Mouse (Mus musculus) embryonic facial prominence, embryonic 14.5 days (tissue): Measurements from ENCODE around the gene Kank3. TPM values are rescaled to one million over a fixed set of nuclear protein-coding genes. Genes with fewer than 3 reads are reported as not detected.
"Not testable (repeated sequence)": the region's sequence is repeated elsewhere in the genome, so short reads cannot be mapped to it uniquely, and the experiment has no call there.

Experiments
- ATAC-seq: fragments of 200-750 bp; cut with Nextera tagmentation; 2 replicates; pipeline ENCODE4 v1.8.0; 2017; ENCODE audit warnings: low read depth, moderate number of reproducible peaks, moderate TSS enrichment
- DNase-seq: peaks from one replicate; pipeline ENCODE4 v3.0.0-alpha.2; 2015; ENCODE audit warnings: low spot score
- H3K27ac ChIP-seq: fragments of 300-500 bp; sonication (generic); replicated peaks from 2 replicates; pipeline ENCODE4 v1.5.1; 2014; ENCODE audit warnings: low read depth, mild to moderate bottlenecking, low read length, moderate library complexity
- H3K27me3 ChIP-seq: fragments of 300-500 bp; sonication (generic); replicated peaks from 2 replicates; pipeline ENCODE4 v1.6.1; 2014; ENCODE audit warnings: low read length; ENCODE audit not compliant: control insufficient read depth, insufficient read depth
- H3K36me3 ChIP-seq: fragments of 300-500 bp; sonication (generic); 2 replicates; pipeline ENCODE4 v1.6.1; 2014; ENCODE audit warnings: low read length, mixed read lengths; ENCODE audit not compliant: control insufficient read depth, insufficient read depth
- H3K4me1 ChIP-seq: fragments of 300-500 bp; sonication (generic); 2 replicates; pipeline ENCODE4 v1.6.1; 2014; ENCODE audit warnings: antibody characterized with exemption, low read length; ENCODE audit not compliant: control insufficient read depth, insufficient read depth
- H3K4me2 ChIP-seq: fragments of 300-500 bp; sonication (generic); 2 replicates; pipeline ENCODE4 v1.6.1; 2014; ENCODE audit warnings: low read depth, mild to moderate bottlenecking, low read length, moderate library complexity, mixed read lengths
- H3K4me3 ChIP-seq: fragments of 300-500 bp; sonication (generic); 2 replicates; pipeline ENCODE4 v1.5.1; 2014; ENCODE audit warnings: low read depth, mild to moderate bottlenecking, low read length
- H3K9ac ChIP-seq: fragments of 300-500 bp; sonication (generic); 2 replicates; pipeline ENCODE4 v1.6.1; 2014; ENCODE audit warnings: low read depth, mild to moderate bottlenecking, low read length, moderate library complexity, mixed read lengths
- H3K9me3 ChIP-seq: fragments of 300-500 bp; sonication (generic); 2 replicates; pipeline ENCODE4 v1.6.1; 2016; ENCODE audit warnings: low read length; ENCODE audit not compliant: control insufficient read depth
- WGBS: fragments of 180-500 bp; shearing (Covaris S2); extraction: QIAGEN DNeasy Blood & Tissue Kit; methylation state at CpG from one replicate; pipeline ENCODE4 v1.1.7; 2014; 5-methylcytosine and 5-hydroxymethylcytosine counted together
- polyA plus RNA-seq: library from polyadenylated mRNA; unstranded; fragments of >200 nt; fragmentation: Nextera tagmentation; extraction: Ambion mirVana; gene quantifications from 2 replicates; pipeline ENCODE4 v1.2.1, GENCODE M21; 2014

Gene Kank3
- polyA plus RNA-seq, 1 experiment from 2014 or later, result 38.7 TPM

GRCm38 (mm10) chr17:33824997-33825330 lies 14.6 kb downstream of the Kank3 start:
- not testable (repeated sequence) for ATAC-seq, DNase-seq, H3K9me3 ChIP-seq, H3K27me3 ChIP-seq
- peaks cover 15% of the 10 kb centered on the region for H3K4me1 ChIP-seq
- peak overlapping the region; percentile 68 for H3K4me3 ChIP-seq
- peaks cover 56% of the 10 kb centered on the region for H3K36me3 ChIP-seq
- H3K4me2 ChIP-seq, result peak overlapping the region; percentile 57
- WGBS, result 7% methylated on average over 6 of the region's 6 CpGs
- peak overlapping the region; percentile 95 for H3K27ac ChIP-seq
- peak overlapping the region; percentile 88 for H3K9ac ChIP-seq

- H3K4me1 ChIP-seq, result peaks cover 15% of the 10 kb centered on the region
- 0 out of 2 replicates have a peak overlapping the region, but pooled peaks have one; percentile 95 for H3K27ac ChIP-seq
- H3K36me3 ChIP-seq, result peaks cover 56% of the 10 kb centered on the region
- DNase-seq, result no peak
- WGBS, result 85% methylated on average over 8 of the region's 8 CpGs
- peak overlapping the region; percentile 57 for H3K4me2 ChIP-seq
- H3K9ac ChIP-seq, result peak overlapping the region; percentile 88; the same call in 1 of the 2 replicates
- H3K9me3 ChIP-seq, result no peaks in the 10 kb centered on the region
- H3K27me3 ChIP-seq, result no peaks in the 10 kb centered on the region
- peak overlapping the region; percentile 68 for H3K4me3 ChIP-seq
- ATAC-seq, result no peak
These were observed 15.1 kb downstream of the Kank3 start for GRCm38 (mm10) chr17:33825462-33825861.

DNA sequence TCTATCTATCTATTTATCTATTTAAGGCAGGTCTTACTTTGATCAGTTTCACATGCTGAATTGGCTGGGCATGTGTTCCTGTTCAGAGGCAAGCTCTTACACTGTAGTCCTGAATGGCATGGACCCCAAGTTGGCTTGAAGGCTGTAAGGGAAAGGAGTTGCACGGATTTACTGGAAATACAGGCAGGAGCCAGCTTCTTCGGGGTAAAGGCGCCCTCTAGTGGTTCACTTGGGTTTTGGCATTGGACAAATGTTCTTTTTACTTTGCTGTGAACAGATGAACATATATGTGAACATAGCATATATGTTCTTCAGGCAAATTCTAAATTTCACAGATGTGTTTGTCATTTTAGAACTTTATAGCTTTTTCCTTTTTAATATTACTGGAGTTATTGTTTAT lies 16.5 kb downstream of the Kank3 start:
- H3K4me2 ChIP-seq, result no peak overlapping the region
- no peak for ATAC-seq
- peak; percentile 85 for DNase-seq
- H3K27me3 ChIP-seq, result no peaks in the 10 kb centered on the region
- H3K4me1 ChIP-seq, result peaks cover 15% of the 10 kb centered on the region
- no peaks in the 10 kb centered on the region for H3K9me3 ChIP-seq
- H3K27ac ChIP-seq, result no peak overlapping the region
- 1% methylated on average over 3 of the region's 3 CpGs for WGBS
- H3K36me3 ChIP-seq, result peaks cover 56% of the 10 kb centered on the region
- no peak overlapping the region for H3K4me3 ChIP-seq
- no peak overlapping the region for H3K9ac ChIP-seq

GRCm38 (mm10) chr17:33828892-33829291 lies 18.6 kb downstream of the Kank3 start:
- 55% methylated on average over 2 of the region's 2 CpGs for WGBS
- H3K9me3 ChIP-seq, result no peaks in the 10 kb centered on the region
- H3K4me3 ChIP-seq, result no peak overlapping the region
- DNase-seq (peak; percentile 58), ATAC-seq (no peak)
- H3K4me1 ChIP-seq, result peaks cover 7% of the 10 kb centered on the region
- H3K27ac ChIP-seq, result no peak overlapping the region
- H3K9ac ChIP-seq, result no peak overlapping the region
- peaks cover 60% of the 10 kb centered on the region for H3K36me3 ChIP-seq
- H3K27me3 ChIP-seq, result no peaks in the 10 kb centered on the region
- no peak overlapping the region for H3K4me2 ChIP-seq

DNA sequence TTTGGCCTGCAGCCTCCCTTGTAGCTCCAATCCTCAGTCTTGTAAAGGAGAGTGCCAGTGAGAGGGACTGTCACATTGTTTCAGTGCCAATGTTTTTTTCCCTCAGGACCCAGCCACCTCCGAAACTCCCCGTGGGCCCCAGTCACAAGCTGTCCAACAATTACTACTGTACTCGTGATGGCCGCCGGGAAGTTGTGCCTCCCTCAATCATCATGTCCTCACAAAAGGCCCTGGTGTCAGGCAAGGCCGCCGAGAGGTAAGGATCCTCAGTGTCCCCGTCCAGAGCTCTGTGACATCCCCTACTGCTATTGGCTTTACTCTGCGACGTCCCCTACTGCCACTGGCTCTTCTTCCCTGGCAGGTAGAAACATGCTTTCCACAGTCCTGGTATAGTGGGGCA lies 19.2 kb downstream of the Kank3 start:
- Histone ChIP-seq H3K36me3 (peaks cover 67% of the 10 kb centered on the region), H3K27me3 (no peaks in the 10 kb centered on the region), H3K9ac (no peak overlapping the region), H3K27ac (no peak overlapping the region), H3K9me3 (no peaks in the 10 kb centered on the region), H3K4me3 (no peak overlapping the region), H3K4me2 (no peak overlapping the region), H3K4me1 (peaks cover 7% of the 10 kb centered on the region)
- no peak for DNase-seq
- ATAC-seq, result no peak
- WGBS, result 85% methylated on average over 10 of the region's 10 CpGs

DNA sequence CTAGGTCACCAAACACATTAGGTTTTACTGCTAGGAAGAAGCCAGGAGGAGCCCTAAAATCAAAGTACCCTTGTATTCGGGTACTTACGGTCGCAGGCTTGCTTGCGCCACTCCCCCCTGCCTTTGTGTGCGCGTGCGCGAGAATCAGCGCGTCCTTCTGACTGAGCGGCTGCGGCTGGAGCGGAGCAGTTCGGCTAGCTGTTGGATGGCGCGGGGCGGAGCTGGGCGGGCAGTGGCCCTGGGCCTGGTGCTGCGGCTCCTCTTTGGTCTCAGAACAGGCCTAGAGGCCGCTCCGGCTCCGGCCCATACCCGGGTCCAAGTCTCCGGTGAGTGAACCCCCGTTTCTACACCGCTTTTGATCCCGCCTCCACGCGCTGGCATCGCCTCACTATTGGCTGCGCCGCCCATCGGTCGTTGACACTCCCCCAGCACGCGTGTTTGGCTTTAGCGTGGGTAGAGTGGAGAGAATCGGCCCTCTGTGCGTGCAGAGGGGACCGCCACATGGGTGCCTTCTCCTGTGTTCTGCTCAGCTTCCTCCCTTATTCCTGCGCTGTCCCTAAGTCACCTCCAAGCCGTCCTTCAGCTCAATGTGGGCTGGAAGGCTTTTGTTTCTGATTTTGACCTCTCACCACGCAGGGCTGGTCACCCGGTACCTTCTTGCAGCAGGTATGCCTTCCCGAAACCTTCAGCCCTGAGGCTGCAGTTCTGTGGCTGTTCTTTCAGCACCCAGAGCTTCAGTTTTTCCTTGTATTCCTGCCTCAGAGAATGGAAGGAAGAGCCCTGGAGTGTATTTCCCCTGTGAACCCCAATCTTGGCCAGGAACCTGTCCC lies 32.9 kb downstream of the Kank3 start, which contains the start of gene Cd320:
Gene Cd320, plus strand, starts transcription at position 126 of the 830 bp plus-strand sequence.
- H3K27ac ChIP-seq, result peak within 1 kb of the TSS; percentile 25; the same call in 1 of the 2 replicates
- WGBS, result under 1% methylated on average over 43 of the region's 45 CpGs
- H3K4me2 ChIP-seq, result peak within 1 kb of the TSS; percentile 78
- H3K9ac ChIP-seq, result peak within 1 kb of the TSS; percentile 77
- ATAC-seq, result peak; percentile 94
- peak; percentile 95 for DNase-seq
- H3K4me1 ChIP-seq, result no peaks in the 10 kb centered on the region; the same call in 1 of the 2 replicates
- peaks cover 29% of the 10 kb centered on the region for H3K36me3 ChIP-seq
- H3K27me3 ChIP-seq, result no peaks in the 10 kb centered on the region
- no peaks in the 10 kb centered on the region for H3K9me3 ChIP-seq
- H3K4me3 ChIP-seq, result peak within 1 kb of the TSS; percentile 80

DNA sequence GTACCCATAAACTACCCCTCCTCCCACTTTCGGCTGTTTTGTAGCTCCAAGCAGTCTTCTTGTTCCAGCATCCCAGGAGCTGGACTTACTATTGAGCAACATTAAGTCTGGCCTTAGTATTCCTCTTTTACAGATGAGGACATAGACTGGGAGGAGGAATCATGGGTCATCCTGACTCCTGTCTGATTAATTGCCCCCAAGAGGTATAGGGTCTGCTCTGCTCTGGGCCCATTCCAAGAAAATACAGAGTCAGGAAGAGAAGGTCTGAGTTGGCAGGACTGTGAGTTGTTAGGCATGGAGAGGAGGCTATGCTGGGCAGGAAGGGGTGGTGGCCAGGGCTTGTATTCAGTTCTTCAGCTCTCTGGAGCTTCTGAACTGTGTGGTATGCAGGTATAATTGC lies 33.9 kb downstream of the Kank3 start:
- WGBS, result 67% methylated on average over 1 of the region's 1 CpGs
- Histone ChIP-seq H3K4me3 (no peak overlapping the region), H3K27ac (no peak overlapping the region), H3K4me1 (no peaks in the 10 kb centered on the region; the same call in 1 of the 2 replicates), H3K9me3 (no peaks in the 10 kb centered on the region), H3K36me3 (peaks cover 26% of the 10 kb centered on the region), H3K9ac (peak overlapping the region; percentile 77; the same call in 1 of the 2 replicates), H3K4me2 (peak overlapping the region; percentile 78; the same call in 1 of the 2 replicates), H3K27me3 (no peaks in the 10 kb centered on the region)
- no peak for DNase-seq
- ATAC-seq, result no peak

DNA sequence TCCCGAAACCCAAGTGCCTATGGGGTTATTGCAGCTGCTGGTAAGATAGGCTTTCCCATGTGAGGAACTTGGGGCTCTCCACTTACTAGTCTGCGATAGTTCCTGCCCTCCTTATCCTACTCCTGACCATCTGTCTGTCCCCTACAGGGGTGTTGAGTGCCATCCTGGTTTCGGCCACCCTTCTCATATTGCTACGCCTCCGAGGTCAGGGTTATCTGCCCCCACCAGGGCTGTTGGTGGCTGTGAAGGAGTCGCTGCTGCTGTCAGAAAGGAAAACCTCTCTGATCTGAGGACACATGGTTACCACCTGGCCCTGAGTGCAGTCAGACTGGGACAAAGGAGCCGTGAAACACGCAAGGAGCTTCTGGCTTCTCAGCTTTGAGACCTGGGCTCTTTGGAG lies 37.8 kb downstream of the Kank3 start:
- WGBS, result 75% methylated on average over 8 of the region's 8 CpGs
- H3K36me3 ChIP-seq, result peaks cover 15% of the 10 kb centered on the region
- no peak overlapping the region for H3K4me3 ChIP-seq
- no peak for DNase-seq
- ATAC-seq, result no peak
- H3K4me2 ChIP-seq, result no peak overlapping the region
- no peaks in the 10 kb centered on the region for H3K9me3 ChIP-seq
- no peaks in the 10 kb centered on the region for H3K27me3 ChIP-seq
- H3K27ac ChIP-seq, result no peak overlapping the region
- no peak overlapping the region for H3K9ac ChIP-seq
- no peaks in the 10 kb centered on the region; the same call in 1 of the 2 replicates for H3K4me1 ChIP-seq
